Mouse (Mus musculus) heart, adult 2 months (tissue): ENCODE data around the gene Gabrb3. TPM values are rescaled to one million over a fixed set of nuclear protein-coding genes. Genes with fewer than 3 reads are reported as not detected.

ENCODE experiments used
- DNase-seq, 2 experiments: peaks; one replicate each; pipeline ENCODE4 v3.0.0; 2021
- H3K27ac ChIP-seq: fragments of 200-600 bp; 2 replicates; pipeline ENCODE4 v1.8.1; 2022
- H3K27me3 ChIP-seq: fragments of 200-500 bp; 2 replicates; pipeline ENCODE4 v1.6.1; 2012; ENCODE audit warnings: mild to moderate bottlenecking, low read length, inconsistent platforms, mixed read lengths; ENCODE audit not compliant: control insufficient read depth, insufficient read depth
- H3K36me3 ChIP-seq: fragments of 200-500 bp; 2 replicates; pipeline ENCODE4 v1.6.1; 2012; ENCODE audit warnings: low read length, inconsistent platforms; ENCODE audit not compliant: control insufficient read depth, insufficient read depth
- H3K4me1 ChIP-seq: fragments of 200-500 bp; 2 replicates; pipeline ENCODE4 v1.6.1; 2011; ENCODE audit warnings: low read length; ENCODE audit not compliant: control insufficient read depth, insufficient read depth
- H3K4me3 ChIP-seq: fragments of 200-600 bp; 2 replicates; pipeline ENCODE4 v1.8.1; 2022
- H3K79me2 ChIP-seq: fragments of 200-500 bp; replicated peaks from 2 replicates; pipeline ENCODE4 v1.6.1; 2012; ENCODE audit warnings: mild to moderate bottlenecking, inconsistent platforms, low read length, moderate library complexity, mixed read lengths; ENCODE audit not compliant: control insufficient read depth, insufficient read depth
- H3K9ac ChIP-seq: fragments of 200-500 bp; 2 replicates; pipeline ENCODE4 v1.6.1; 2012; ENCODE audit warnings: low read depth, mild to moderate bottlenecking, control low read depth, inconsistent platforms, low read length, mixed read lengths
- CTCF ChIP-seq: fragments of 200-600 bp; IDR thresholded peaks from 2 replicates; pipeline ENCODE4 v1.8.1; 2022; ENCODE audit warnings: antibody characterized with exemption, mild to moderate bottlenecking, moderate library complexity
- EP300 ChIP-seq: fragments of 200-500 bp; IDR thresholded peaks from 2 replicates; pipeline ENCODE4 v1.6.1; 2011; ENCODE audit warnings: low read depth, low read length, control low read depth; ENCODE audit not compliant: insufficient read depth
- POLR2A ChIP-seq: fragments of 200-500 bp; IDR thresholded peaks from 2 replicates; pipeline ENCODE4 v1.6.1; 2011; ENCODE audit warnings: mild to moderate bottlenecking, low read depth, low read length, control low read depth; ENCODE audit not compliant: insufficient read depth
- WGBS: fragments of 180-500 bp; shearing (Covaris S2); methylation state at CpG from one replicate; pipeline ENCODE4 v1.1.7; 2018; 5-methylcytosine and 5-hydroxymethylcytosine counted together
- intact Hi-C: fragments of 180-260 bp; cut with DNase I; formaldehyde crosslinking; loops from one replicate; pipeline ENCODE4 v1.15.1; 2025
- polyA plus RNA-seq: library from polyadenylated mRNA; depleted of rRNA; stranded (reverse); fragments of >200 nt; gene quantifications from 2 replicates; pipeline ENCODE4 v1.2.3, GENCODE M21; 2012
- total RNA-seq, 2 experiments: library from RNA; stranded (reverse); gene quantifications; 2 replicates each; pipeline ENCODE4 v1.2.3; 2021

Gene Gabrb3
- total and polyA plus RNA-seq, 3 experiments = 0.04 to 0.50 (median 0.37) TPM

GRCm38 (mm10) chr7:57635687-57636086 is 216.2 kb downstream of the Gabrb3 start:
- TF ChIP-seq CTCF (no peak), POLR2A (no peak), EP300 (no peak)
- WGBS = 45% methylated on average over 4 of the region's 4 CpGs
- H3K36me3 ChIP-seq = no peaks in the 10 kb centered on the region

GRCm38 (mm10) chr7:57640796-57641195 is 221.3 kb downstream of the Gabrb3 start:
- no peak overlapping the region for H3K9ac ChIP-seq
- no peak for TF ChIP-seq CTCF
- TF ChIP-seq POLR2A = no peak
- TF ChIP-seq EP300 = no peak
- H3K36me3 ChIP-seq = no peaks in the 10 kb centered on the region
- H3K27me3 ChIP-seq = no peaks in the 10 kb centered on the region
- no peak overlapping the region for H3K27ac ChIP-seq
- H3K79me2 ChIP-seq = no peaks in the 10 kb centered on the region
- WGBS = 54% methylated on average over 1 of the region's 1 CpGs
- H3K4me3 ChIP-seq = no peak overlapping the region
- no peak for DNase-seq
- no peaks in the 10 kb centered on the region for H3K4me1 ChIP-seq
- intact Hi-C loops = no loop called here

More at GRCm38 (mm10) chr7:57635687-57636086, 216.2 kb downstream of the Gabrb3 start:
- Histone ChIP-seq H3K27ac (no peak overlapping the region), H3K4me1 (no peaks in the 10 kb centered on the region), H3K79me2 (no peaks in the 10 kb centered on the region), H3K27me3 (no peaks in the 10 kb centered on the region), H3K4me3 (no peak overlapping the region), H3K9ac (no peak overlapping the region)
- no peak for DNase-seq
- intact Hi-C loops = no loop called here

GRCm38 (mm10) chr7:57647345-57647744 is 227.9 kb downstream of the Gabrb3 start:
- Histone ChIP-seq H3K27ac (no peak overlapping the region), H3K4me1 (no peaks in the 10 kb centered on the region), H3K27me3 (no peaks in the 10 kb centered on the region), H3K79me2 (no peaks in the 10 kb centered on the region), H3K4me3 (no peak overlapping the region), H3K9ac (no peak overlapping the region), H3K36me3 (no peaks in the 10 kb centered on the region)
- intact Hi-C loops = no loop called here
- TF ChIP-seq CTCF = no peak
- no peak for TF ChIP-seq EP300
- no peak for TF ChIP-seq POLR2A
- WGBS = 67% methylated on average over 2 of the region's 2 CpGs
- DNase-seq = no peak

- intact Hi-C loops = no loop called here
- Histone ChIP-seq H3K79me2 (no peaks in the 10 kb centered on the region), H3K36me3 (no peaks in the 10 kb centered on the region), H3K9ac (no peak overlapping the region), H3K4me1 (no peaks in the 10 kb centered on the region), H3K27me3 (no peaks in the 10 kb centered on the region), H3K4me3 (no peak overlapping the region), H3K27ac (no peak overlapping the region)
- DNase-seq = no peak
- 86% methylated on average over 4 of the region's 4 CpGs for WGBS
- TF ChIP-seq EP300 (no peak), CTCF (no peak), POLR2A (no peak)
These were observed 228.8 kb downstream of the Gabrb3 start for GRCm38 (mm10) chr7:57648136-57648755.

- Histone ChIP-seq H3K27me3 (no peaks in the 10 kb centered on the region), H3K27ac (no peak overlapping the region), H3K4me1 (no peaks in the 10 kb centered on the region), H3K79me2 (no peaks in the 10 kb centered on the region), H3K4me3 (no peak overlapping the region), H3K36me3 (no peaks in the 10 kb centered on the region), H3K9ac (no peak overlapping the region)
- intact Hi-C loops = no loop called here
- TF ChIP-seq EP300 (no peak), POLR2A (no peak)
- 81% methylated on average over 6 of the region's 6 CpGs for WGBS
- no peak for DNase-seq
These were observed 257.9 kb downstream of the Gabrb3 start for GRCm38 (mm10) chr7:57677352-57677751.

GRCm38 (mm10) chr7:57689836-57690235 is 270.3 kb downstream of the Gabrb3 start:
- Histone ChIP-seq H3K27ac (no peak overlapping the region), H3K27me3 (no peaks in the 10 kb centered on the region), H3K4me1 (no peaks in the 10 kb centered on the region), H3K9ac (no peak overlapping the region), H3K4me3 (no peak overlapping the region), H3K79me2 (no peaks in the 10 kb centered on the region), H3K36me3 (no peaks in the 10 kb centered on the region)
- 65% methylated on average over 4 of the region's 4 CpGs for WGBS
- DNase-seq = no peak
- intact Hi-C loops = no loop called here
- TF ChIP-seq CTCF (no peak), POLR2A (no peak), EP300 (no peak)
